Mouse (Mus musculus): ENCODE results near the gene Gbp7. TPM values are rescaled to one million over a fixed set of nuclear protein-coding genes. Genes with fewer than 3 reads are reported as not detected.

Gene Gbp7
- total and polyA plus RNA-seq, 3 experiments = 1.9 to 3.9 TPM; not detected in 1

GRCm38 (mm10) chr3:142590431-142591067, 60.4 kb downstream of the Gbp7 start:
- H3K4me1 ChIP-seq (ENCODE audit: control insufficient read depth in 1 of 2, insufficient read depth in 2 of 2, low read length in 2 of 2) = no peaks in the 10 kb centered on the region
- H3K27ac ChIP-seq (ENCODE audit: control insufficient read depth, low read depth, low read length) = no peak overlapping the region
- H3K9ac ChIP-seq (ENCODE audit: control insufficient read depth, low read depth, low read length, poor library complexity, severe bottlenecking) = no peak overlapping the region
- DNase-seq (ENCODE audit: low read depth, low spot score) = no peak
- H3K27me3 ChIP-seq (ENCODE audit: control insufficient read depth in 1 of 2, insufficient read depth in 2 of 2, low read length in 2 of 2) = no peaks in the 10 kb centered on the region; a peak in 1 of 4 replicates
- H3K4me3 ChIP-seq (ENCODE audit: control insufficient read depth in 1 of 2, insufficient read depth in 1 of 2, low read depth in 2 of 2, low read length in 2 of 2) = no peak overlapping the region
- no peaks in the 10 kb centered on the region for H3K9me3 ChIP-seq (replicated peaks; ENCODE audit: insufficient read depth, low read length)
- TF ChIP-seq ZC3H11A (IDR thresholded peaks at IDR 0.05; ENCODE audit: low read depth, low read length) = no peak
- H3K36me3 ChIP-seq (ENCODE audit: control insufficient read depth in 1 of 2, insufficient read depth in 2 of 2, low read length in 2 of 2) = no peaks in the 10 kb centered on the region
- H3K79me2 ChIP-seq (ENCODE audit: control insufficient read depth, insufficient read depth, low read length, poor library complexity) = no peaks in the 10 kb centered on the region

GRCm38 (mm10) chr3:142594547-142594946, 64.4 kb downstream of the Gbp7 start, which contains the start of gene Gbp2b:
Gbp2b (plus strand) TSS chr3:142594847.
- no peaks in the 10 kb centered on the region for H3K9me3 ChIP-seq (replicated peaks; ENCODE audit: insufficient read depth, low read length)
- no peaks in the 10 kb centered on the region for H3K27me3 ChIP-seq (ENCODE audit: control insufficient read depth in 1 of 2, insufficient read depth in 2 of 2, low read length in 2 of 2)
- H3K9ac ChIP-seq (ENCODE audit: control insufficient read depth, low read depth, low read length, poor library complexity, severe bottlenecking) = no peak within 1 kb of the TSS
- H3K4me3 ChIP-seq (ENCODE audit: control insufficient read depth in 1 of 2, insufficient read depth in 1 of 2, low read depth in 2 of 2, low read length in 2 of 2) = no peak within 1 kb of the TSS
- no peak within 1 kb of the TSS for H3K27ac ChIP-seq (ENCODE audit: control insufficient read depth, low read depth, low read length)
- DNase-seq (ENCODE audit: low read depth, low spot score) = no peak
- H3K4me1 ChIP-seq (ENCODE audit: control insufficient read depth in 1 of 2, insufficient read depth in 2 of 2, low read length in 2 of 2) = no peaks in the 10 kb centered on the region
- H3K79me2 ChIP-seq (ENCODE audit: control insufficient read depth, insufficient read depth, low read length, poor library complexity) = no peaks in the 10 kb centered on the region
- TF ChIP-seq ETS1 (IDR thresholded peaks at IDR 0.05; ENCODE audit: low read depth, low read length) (no peak), SMC3 (IDR thresholded peaks at IDR 0.05; ENCODE audit: low read depth, low read length) (no peak), GABPA (IDR thresholded peaks at IDR 0.05; ENCODE audit: low read depth, low read length) (no peak), MXI1 (IDR thresholded peaks at IDR 0.05; ENCODE audit: low read depth, low read length) (no peak)
- no peaks in the 10 kb centered on the region for H3K36me3 ChIP-seq (ENCODE audit: control insufficient read depth in 1 of 2, insufficient read depth in 2 of 2, low read length in 2 of 2)

GRCm38 (mm10) chr3:142597923-142598322, 67.8 kb downstream of the Gbp7 start:
- no peaks in the 10 kb centered on the region for H3K4me1 ChIP-seq (ENCODE audit: control insufficient read depth in 1 of 2, insufficient read depth in 2 of 2, low read length in 2 of 2)
- H3K4me3 ChIP-seq (ENCODE audit: control insufficient read depth in 1 of 2, insufficient read depth in 1 of 2, low read depth in 2 of 2, low read length in 2 of 2) = no peak overlapping the region
- DNase-seq (ENCODE audit: low read depth, low spot score) = no peak
- H3K79me2 ChIP-seq (ENCODE audit: control insufficient read depth, insufficient read depth, low read length, poor library complexity) = no peaks in the 10 kb centered on the region
- H3K27ac ChIP-seq (ENCODE audit: control insufficient read depth, low read depth, low read length) = no peak overlapping the region
- no peak overlapping the region for H3K9ac ChIP-seq (ENCODE audit: control insufficient read depth, low read depth, low read length, poor library complexity, severe bottlenecking)
- no peak for TF ChIP-seq ZMIZ1 (IDR thresholded peaks at IDR 0.05; ENCODE audit: low read depth, low read length)
- no peak for TF ChIP-seq UBTF (IDR thresholded peaks at IDR 0.05; ENCODE audit: borderline replicate concordance, insufficient read depth, low read depth, low read length)
- TF ChIP-seq HCFC1 (IDR thresholded peaks at IDR 0.05; ENCODE audit: low read depth, low read length) = no peak
- TF ChIP-seq KAT2A (conservative IDR thresholded peaks at IDR 0.05; ENCODE audit: low read depth, low read length) = no peak
- TF ChIP-seq ZNF384 (IDR thresholded peaks at IDR 0.05; ENCODE audit: low read depth, low read length) = no peak
- no peak for TF ChIP-seq JUND (IDR thresholded peaks at IDR 0.05; ENCODE audit: low read depth, low read length)
- no peak for TF ChIP-seq MAFK (IDR thresholded peaks at IDR 0.05; ENCODE audit: borderline replicate concordance, low read depth, low read length)
- no peak for TF ChIP-seq MAX (IDR thresholded peaks at IDR 0.05; ENCODE audit: low read length)
- TF ChIP-seq MYB (IDR thresholded peaks at IDR 0.05; ENCODE audit: low read depth, low read length) = no peak
- no peak for TF ChIP-seq MAZ (IDR thresholded peaks at IDR 0.05; ENCODE audit: low read depth, low read length)
- no peak for TF ChIP-seq USF2 (IDR thresholded peaks at IDR 0.05; ENCODE audit: borderline replicate concordance in 1 of 2, insufficient read depth in 1 of 2, low read depth in 1 of 2, low read length in 2 of 2)
- TF ChIP-seq CTCF (IDR thresholded peaks at IDR 0.05 in 2 of 3, conservative IDR thresholded peaks at IDR 0.05 in 1 of 3; ENCODE audit: control insufficient read depth in 1 of 3, insufficient read depth in 1 of 3, low read depth in 2 of 3, low read length in 3 of 3, poor library complexity in 1 of 3, severe bottlenecking in 1 of 3) = no peak
- no peak for TF ChIP-seq POLR2AphosphoS2 (IDR thresholded peaks at IDR 0.05; ENCODE audit: low read length)
- TF ChIP-seq ZKSCAN1 (IDR thresholded peaks at IDR 0.05; ENCODE audit: low read depth, low read length) = no peak
- no peak for TF ChIP-seq TAL1 (IDR thresholded peaks at IDR 0.05; ENCODE audit: low read length)
- no peak for TF ChIP-seq RAD21 (IDR thresholded peaks at IDR 0.05; ENCODE audit: low read depth, low read length)
- no peak for TF ChIP-seq GABPA (IDR thresholded peaks at IDR 0.05; ENCODE audit: low read depth, low read length)
- no peak for TF ChIP-seq RCOR1 (IDR thresholded peaks at IDR 0.05; ENCODE audit: low read depth, low read length)
- no peak for TF ChIP-seq NELFE (IDR thresholded peaks at IDR 0.05; ENCODE audit: low read depth, low read length)
- TF ChIP-seq MXI1 (IDR thresholded peaks at IDR 0.05; ENCODE audit: low read depth, low read length) = no peak
- H3K36me3 ChIP-seq (ENCODE audit: control insufficient read depth in 1 of 2, insufficient read depth in 2 of 2, low read length in 2 of 2) = no peaks in the 10 kb centered on the region
- H3K27me3 ChIP-seq (ENCODE audit: control insufficient read depth in 1 of 2, insufficient read depth in 2 of 2, low read length in 2 of 2) = no peaks in the 10 kb centered on the region
- no peaks in the 10 kb centered on the region for H3K9me3 ChIP-seq (replicated peaks; ENCODE audit: insufficient read depth, low read length)

Data from MEL (cell line).